Mouse (Mus musculus) C2C12 (cell line): ENCODE data around the gene Cacna2d3. TPM values are rescaled to one million over a fixed set of nuclear protein-coding genes. Genes with fewer than 3 reads are reported as not detected.

Source experiments
- H3K27me3 ChIP-seq: one replicate; pipeline ENCODE4 v1.6.1; 2011; ENCODE audit not compliant: control insufficient read depth, insufficient read depth, insufficient read length
- H3K36me3 ChIP-seq: one replicate; pipeline ENCODE4 v1.6.1; 2011; ENCODE audit not compliant: control insufficient read depth, insufficient read depth
- H3K4me3 ChIP-seq: one replicate; pipeline ENCODE4 v1.5.1; 2011; ENCODE audit warnings: mild to moderate bottlenecking, control low read depth; ENCODE audit not compliant: poor library complexity, insufficient read depth, severe bottlenecking
- H3K79me2 ChIP-seq: one replicate; pipeline ENCODE4 v1.6.1; 2011; ENCODE audit not compliant: control insufficient read depth, insufficient read depth
- H3K79me3 ChIP-seq: one replicate; pipeline ENCODE4 v1.6.1; 2011; ENCODE audit warnings: low read depth, control low read depth
- H3ac ChIP-seq: one replicate; pipeline ENCODE3; 2011; ENCODE audit warnings: low read depth; ENCODE audit not compliant: control insufficient read depth, insufficient read length
- CEBPB ChIP-seq: IDR thresholded peaks from one replicate; pipeline ENCODE4 v1.6.1; 2011; ENCODE audit warnings: low read depth, mild to moderate bottlenecking, control low read depth, moderate library complexity
- CTCF ChIP-seq: IDR thresholded peaks from one replicate; pipeline ENCODE4 v1.5.1; 2011; ENCODE audit not compliant: control insufficient read depth, insufficient read depth, insufficient read length
- FOSL1 ChIP-seq: IDR thresholded peaks from one replicate; pipeline ENCODE4 v1.8.0; 2011; ENCODE audit warnings: mild to moderate bottlenecking, low read length; ENCODE audit not compliant: poor library complexity, insufficient read depth, severe bottlenecking
- MAX ChIP-seq: IDR thresholded peaks from one replicate; pipeline ENCODE4 v1.6.1; 2011; ENCODE audit warnings: mild to moderate bottlenecking, control low read depth
- MYOD1 ChIP-seq: IDR thresholded peaks from one replicate; pipeline ENCODE4 v1.6.1; 2011; ENCODE audit warnings: low read depth; ENCODE audit not compliant: control insufficient read depth, insufficient read length
- MYOG ChIP-seq: IDR thresholded peaks from one replicate; pipeline ENCODE4 v1.6.1; 2011; ENCODE audit not compliant: control insufficient read depth, insufficient read length; ENCODE audit errors: extremely low read depth
- USF1 ChIP-seq: IDR thresholded peaks from one replicate; pipeline ENCODE4 v1.6.1; 2011; ENCODE audit warnings: low read depth, mild to moderate bottlenecking, control low read depth, moderate library complexity
- polyA plus RNA-seq: library from polyadenylated mRNA; unstranded; fragments of >200 nt; fragmentation: generic; extraction: Trizol; gene quantifications from one replicate; pipeline ENCODE4 v1.2.1, GENCODE M21; 2012; ENCODE audit warnings: missing spikeins

The Cacna2d3 gene
- polyA plus RNA-seq, 1 experiment, result not detected

DNA sequence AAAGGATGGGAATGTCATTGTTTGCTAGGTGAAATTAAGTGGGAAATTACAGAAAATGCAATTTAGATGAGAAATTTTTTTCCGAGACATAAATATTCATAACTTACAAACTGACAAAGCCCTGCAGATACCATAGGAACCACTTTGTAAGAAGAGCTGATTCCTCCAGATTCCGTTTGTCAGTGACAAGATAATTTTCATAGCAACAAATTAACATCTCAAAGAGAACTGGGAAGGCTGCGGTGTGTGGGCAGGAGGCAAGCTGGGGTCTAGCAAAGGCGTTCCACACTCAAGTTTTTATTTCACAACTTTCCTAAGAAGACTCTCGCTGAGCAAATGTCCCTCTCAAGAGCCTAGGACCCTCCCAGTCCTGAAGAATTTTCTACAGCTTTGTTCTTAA lies 71.1 kb downstream of the Cacna2d3 start:
- H3K79me2 ChIP-seq, result no peaks in the 10 kb centered on the region
- no peaks in the 10 kb centered on the region for H3K79me3 ChIP-seq
- H3K4me3 ChIP-seq, result no peak overlapping the region
- H3ac ChIP-seq, result no peak overlapping the region
- TF ChIP-seq CEBPB, result no peak
- no peak for TF ChIP-seq MAX
- no peak for TF ChIP-seq USF1
- no peak for TF ChIP-seq MYOG
- H3K36me3 ChIP-seq, result no peaks in the 10 kb centered on the region
- no peaks in the 10 kb centered on the region for H3K27me3 ChIP-seq

DNA sequence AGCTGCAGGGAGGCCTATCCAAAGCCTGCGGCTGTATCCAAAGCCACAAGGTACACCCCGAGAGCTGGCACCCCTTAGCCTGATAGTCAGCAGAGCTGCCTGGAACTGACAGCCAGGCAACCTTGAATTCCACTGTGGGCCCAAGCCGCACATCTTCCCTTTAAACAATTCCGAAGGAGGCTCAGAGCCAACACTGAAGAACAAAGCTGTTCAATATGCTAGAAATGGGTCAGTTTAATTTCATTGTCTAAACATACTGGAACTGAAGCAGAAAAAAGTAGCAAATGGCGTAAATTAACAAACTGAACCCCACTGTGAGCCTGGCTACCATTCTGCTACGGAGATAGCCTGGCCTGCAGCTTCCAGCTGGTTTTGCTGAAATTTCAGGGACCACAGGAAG lies 72.9 kb downstream of the Cacna2d3 start:
- H3K79me3 ChIP-seq, result no peaks in the 10 kb centered on the region
- H3K79me2 ChIP-seq, result no peaks in the 10 kb centered on the region
- H3K4me3 ChIP-seq, result no peak overlapping the region
- H3ac ChIP-seq, result no peak overlapping the region
- no peaks in the 10 kb centered on the region for H3K36me3 ChIP-seq
- no peak for TF ChIP-seq USF1
- no peak for TF ChIP-seq MYOD1
- TF ChIP-seq CEBPB, result no peak
- no peak for TF ChIP-seq CTCF
- no peak for TF ChIP-seq FOSL1
- TF ChIP-seq MYOG, result no peak
- no peak for TF ChIP-seq MAX
- no peaks in the 10 kb centered on the region for H3K27me3 ChIP-seq

DNA sequence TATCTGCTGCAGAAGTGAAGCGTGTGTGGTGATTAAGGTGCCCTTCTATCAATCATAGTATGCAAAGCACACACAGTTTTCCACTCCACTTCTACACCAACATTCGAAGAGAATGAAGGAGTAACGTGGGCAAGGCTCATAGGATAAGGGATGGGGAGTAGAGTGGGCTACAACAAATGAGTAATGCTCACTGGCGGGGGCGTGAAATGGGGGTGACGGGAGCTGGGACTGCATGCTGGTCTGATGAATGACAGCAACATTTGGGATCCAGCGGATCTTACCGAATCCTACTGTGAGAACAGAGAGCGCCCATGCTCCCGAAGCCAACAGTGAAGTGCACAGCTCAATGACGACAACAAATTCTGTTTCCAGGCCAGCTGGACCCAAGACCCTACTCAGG lies 76.2 kb downstream of the Cacna2d3 start:
- TF ChIP-seq MAX (no peak), MYOD1 (no peak), MYOG (no peak), CEBPB (no peak), CTCF (no peak), USF1 (no peak)
- H3ac ChIP-seq, result no peak overlapping the region
- no peaks in the 10 kb centered on the region for H3K79me2 ChIP-seq
- H3K27me3 ChIP-seq, result no peaks in the 10 kb centered on the region
- no peaks in the 10 kb centered on the region for H3K36me3 ChIP-seq
- H3K79me3 ChIP-seq, result no peaks in the 10 kb centered on the region
- H3K4me3 ChIP-seq, result no peak overlapping the region

DNA sequence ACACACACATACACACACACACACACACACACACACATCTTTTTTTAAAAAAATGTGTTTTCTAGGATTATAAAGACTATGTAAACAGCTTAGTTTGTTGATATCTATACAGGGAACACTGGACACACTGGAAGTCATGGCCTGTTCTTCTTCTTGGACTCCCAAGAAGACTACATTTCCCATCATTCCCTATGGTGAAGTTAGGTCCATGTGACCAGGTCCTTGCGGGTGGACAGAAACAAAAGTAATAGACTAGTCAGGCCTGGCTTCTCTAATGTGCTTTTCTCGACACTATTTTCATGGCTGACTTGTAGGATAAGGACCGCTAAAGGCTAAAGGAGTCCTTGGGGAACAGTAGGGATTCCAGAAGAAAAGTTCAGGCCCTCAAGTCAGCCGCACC lies 78.4 kb downstream of the Cacna2d3 start:
- H3K27me3 ChIP-seq, result no peaks in the 10 kb centered on the region
- TF ChIP-seq MYOG, result no peak
- no peak for TF ChIP-seq USF1
- TF ChIP-seq CEBPB, result no peak
- no peak for TF ChIP-seq FOSL1
- no peak for TF ChIP-seq MAX
- no peak for TF ChIP-seq MYOD1
- no peak for TF ChIP-seq CTCF
- H3K36me3 ChIP-seq, result no peaks in the 10 kb centered on the region
- no peak overlapping the region for H3K4me3 ChIP-seq
- no peak overlapping the region for H3ac ChIP-seq
- H3K79me2 ChIP-seq, result no peaks in the 10 kb centered on the region
- H3K79me3 ChIP-seq, result no peaks in the 10 kb centered on the region

DNA sequence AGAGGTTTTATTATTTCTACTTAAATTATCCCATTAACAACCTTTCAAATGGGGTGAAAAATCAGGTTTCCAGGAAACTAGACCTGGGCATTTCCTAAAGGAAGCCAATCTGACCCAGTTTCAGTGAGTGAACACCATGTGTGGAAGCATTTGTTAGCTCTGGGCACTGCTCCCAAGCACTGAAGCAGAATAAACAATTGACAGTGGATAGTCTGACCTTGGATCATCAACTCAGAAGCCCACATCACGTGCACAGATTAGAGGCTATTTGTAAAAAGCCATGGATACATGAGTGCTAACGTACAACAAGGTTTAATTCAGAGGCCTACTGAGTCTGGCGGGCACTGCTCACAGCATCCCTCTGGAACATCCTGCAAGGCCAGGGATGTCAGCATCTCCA lies 82.4 kb downstream of the Cacna2d3 start:
- no peaks in the 10 kb centered on the region for H3K79me3 ChIP-seq
- TF ChIP-seq CEBPB (no peak), FOSL1 (no peak), USF1 (no peak), MYOD1 (no peak), MYOG (no peak), MAX (no peak), CTCF (no peak)
- no peaks in the 10 kb centered on the region for H3K36me3 ChIP-seq
- H3K4me3 ChIP-seq, result no peak overlapping the region
- H3ac ChIP-seq, result no peak overlapping the region
- H3K79me2 ChIP-seq, result no peaks in the 10 kb centered on the region
- no peaks in the 10 kb centered on the region for H3K27me3 ChIP-seq

DNA sequence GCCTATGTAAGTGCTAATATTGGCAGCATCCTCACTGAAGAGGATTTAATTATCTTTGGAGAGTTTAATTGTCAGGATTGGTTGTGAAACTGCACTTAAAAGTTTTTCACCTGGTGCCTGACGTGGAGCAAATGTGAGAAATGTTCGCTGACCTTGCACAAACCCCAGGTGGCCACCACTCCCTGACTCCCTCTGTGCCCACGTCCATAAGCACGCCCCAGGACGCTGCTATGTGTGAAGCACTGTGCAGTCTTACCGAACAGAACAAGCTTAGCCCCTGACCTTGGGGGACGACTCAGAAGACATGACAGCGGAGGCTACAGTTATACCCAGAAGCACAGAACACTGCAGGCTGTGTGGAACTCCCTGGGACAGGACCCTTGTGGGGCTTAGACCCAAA lies 93.5 kb downstream of the Cacna2d3 start:
- H3K36me3 ChIP-seq, result no peaks in the 10 kb centered on the region
- no peaks in the 10 kb centered on the region for H3K79me3 ChIP-seq
- TF ChIP-seq CEBPB (no peak), MAX (no peak), MYOG (no peak), FOSL1 (no peak), CTCF (no peak), MYOD1 (no peak), USF1 (no peak)

More for the DNA sequence above, 93.5 kb downstream of the Cacna2d3 start:
- Histone ChIP-seq H3K4me3 (no peak overlapping the region), H3K27me3 (no peaks in the 10 kb centered on the region), H3ac (no peak overlapping the region), H3K79me2 (no peaks in the 10 kb centered on the region)
